Mouse (Mus musculus) spleen, adult 2 months (tissue): ENCODE measurements at regions not wholly inside any gene's neighbourhood (a gene's known extent, or its start where the extent isn't known, plus 50 kb on each side); places are given as distances from the start of the nearest gene placed in this dataset.

Experiments used
- DNase-seq, 2 experiments: peaks; one replicate each; pipeline versions ENCODE4 v3.0.0 to v3.0.0-alpha.2; 2012 to 2021; ENCODE audit warnings: low spot score in 2 of 2, low read depth in 1 of 2
- H3K27ac ChIP-seq: fragments of 200-500 bp; 2 replicates; pipeline ENCODE4 v1.5.1; 2012; ENCODE audit warnings: low read length, inconsistent platforms; ENCODE audit not compliant: insufficient read depth
- H3K27me3 ChIP-seq: fragments of 200-500 bp; 2 replicates; pipeline ENCODE4 v1.6.1; 2012; ENCODE audit warnings: mild to moderate bottlenecking, moderate library complexity, low read length, inconsistent platforms; ENCODE audit not compliant: control insufficient read depth, insufficient read depth
- H3K36me3 ChIP-seq: fragments of 200-500 bp; 2 replicates; pipeline ENCODE4 v1.6.1; 2012; ENCODE audit warnings: mild to moderate bottlenecking, low read length, inconsistent platforms; ENCODE audit not compliant: control insufficient read depth, insufficient read depth
- H3K4me1 ChIP-seq: fragments of 200-500 bp; 2 replicates; pipeline ENCODE4 v1.6.1; 2011; ENCODE audit warnings: inconsistent platforms; ENCODE audit not compliant: control insufficient read depth, insufficient read depth, insufficient read length
- H3K4me3 ChIP-seq: fragments of 200-500 bp; 2 replicates; pipeline ENCODE4 v1.5.1; 2011; ENCODE audit warnings: mild to moderate bottlenecking, inconsistent platforms; ENCODE audit not compliant: insufficient read depth, insufficient read length; ENCODE audit errors: extremely low read depth
- CTCF ChIP-seq: fragments of 200-500 bp; IDR thresholded peaks from 2 replicates; pipeline ENCODE4 v1.5.1; 2011; ENCODE audit warnings: mild to moderate bottlenecking, inconsistent platforms; ENCODE audit not compliant: insufficient read depth, insufficient read length, insufficient replicate concordance; ENCODE audit errors: extremely low read depth
- POLR2A ChIP-seq: fragments of 200-500 bp; IDR thresholded peaks from 2 replicates; pipeline ENCODE4 v1.6.1; 2011; ENCODE audit warnings: low read depth, low read length, inconsistent platforms
- WGBS: fragments of 180-500 bp; shearing (Covaris S2); methylation state at CpG from one replicate; pipeline ENCODE4 v1.1.7; 2018; 5-methylcytosine and 5-hydroxymethylcytosine counted together

GRCm38 (mm10) chr14:120685263-120685662, 207.0 kb downstream of the Rap2a start:
- Histone ChIP-seq H3K27ac (no peak overlapping the region), H3K36me3 (no peaks in the 10 kb centered on the region), H3K4me1 (no peaks in the 10 kb centered on the region; the same call in 1 of the 2 replicates), H3K4me3 (no peak overlapping the region), H3K27me3 (no peaks in the 10 kb centered on the region)
- TF ChIP-seq POLR2A = no peak
- DNase-seq = no peak
- 86% methylated on average over 4 of the region's 4 CpGs for WGBS

- Histone ChIP-seq H3K27me3 (no peaks in the 10 kb centered on the region), H3K27ac (no peak overlapping the region), H3K4me3 (no peak overlapping the region), H3K36me3 (no peaks in the 10 kb centered on the region), H3K4me1 (no peaks in the 10 kb centered on the region; the same call in 1 of the 2 replicates)
- DNase-seq = no peak
- 65% methylated on average over 7 of the region's 7 CpGs for WGBS
- TF ChIP-seq CTCF (no peak), POLR2A (no peak)
Measured at GRCm38 (mm10) chr14:120685877-120686276, 207.6 kb downstream of the Rap2a start.

GRCm38 (mm10) chr14:120686751-120687150, 208.5 kb downstream of the Rap2a start:
- 91% methylated on average over 4 of the region's 4 CpGs for WGBS
- Histone ChIP-seq H3K27ac (no peak overlapping the region), H3K4me3 (no peak overlapping the region), H3K27me3 (no peaks in the 10 kb centered on the region), H3K4me1 (no peaks in the 10 kb centered on the region; the same call in 1 of the 2 replicates), H3K36me3 (no peaks in the 10 kb centered on the region)
- TF ChIP-seq CTCF (no peak), POLR2A (no peak)
- DNase-seq = no peak

DNA sequence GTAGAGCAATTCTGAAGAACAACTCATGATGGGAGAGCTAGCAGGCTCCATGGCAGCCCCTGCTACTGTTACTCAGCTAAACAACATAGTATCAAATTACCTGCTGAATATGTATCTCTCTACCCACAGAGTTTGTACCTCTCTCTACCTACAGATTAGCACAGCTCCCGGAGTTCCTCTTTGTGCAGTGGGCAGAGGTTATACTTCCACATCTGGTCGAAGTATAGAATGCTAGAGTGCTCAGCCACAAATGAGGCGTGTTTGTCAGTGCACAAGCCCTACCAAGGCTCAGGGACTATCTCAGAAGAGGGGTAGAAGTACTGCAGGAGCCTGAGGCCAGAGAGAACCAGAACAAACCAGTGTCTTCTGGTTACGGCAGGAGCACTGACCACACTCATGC, 211.6 kb upstream of the Ipo5 start:
- DNase-seq = no peak
- H3K36me3 ChIP-seq = no peaks in the 10 kb centered on the region
- H3K27me3 ChIP-seq = no peaks in the 10 kb centered on the region
- no peaks in the 10 kb centered on the region for H3K4me1 ChIP-seq
- no peak for TF ChIP-seq POLR2A
- TF ChIP-seq CTCF = no peak
- 28% methylated on average over 4 of the region's 4 CpGs for WGBS
- H3K4me3 ChIP-seq = no peak overlapping the region
- H3K27ac ChIP-seq = no peak overlapping the region

DNA sequence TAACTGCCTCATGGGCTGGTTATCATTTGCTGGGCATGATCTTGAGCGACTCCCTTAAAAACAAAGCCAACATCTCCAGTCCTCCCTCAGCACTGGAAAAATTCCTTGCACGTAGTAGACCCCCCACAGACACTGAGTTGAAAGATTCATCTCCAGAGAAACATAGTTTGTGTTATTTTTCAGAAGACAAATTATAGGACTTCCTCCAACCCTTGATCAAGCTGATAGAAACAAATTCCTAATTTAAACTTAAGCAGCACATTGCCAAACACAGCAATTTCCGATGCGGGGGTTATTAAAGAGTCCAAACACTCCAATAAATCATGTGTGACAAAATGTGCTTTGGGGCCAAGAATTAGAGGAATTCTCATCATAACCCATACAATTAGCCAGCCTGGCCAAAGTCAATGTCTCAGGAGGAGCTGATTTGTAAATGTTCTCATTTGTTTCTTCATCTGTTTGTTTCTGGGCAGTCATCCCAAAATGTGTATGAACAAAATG, 205.7 kb upstream of the Ipo5 start:
- no peak for DNase-seq
- TF ChIP-seq POLR2A (no peak), CTCF (no peak)
- 87% methylated on average over 4 of the region's 4 CpGs for WGBS
- Histone ChIP-seq H3K4me1 (no peaks in the 10 kb centered on the region), H3K36me3 (no peaks in the 10 kb centered on the region), H3K27ac (no peak overlapping the region), H3K27me3 (no peaks in the 10 kb centered on the region), H3K4me3 (no peak overlapping the region)

GRCm38 (mm10) chr14:120710782-120711181, 200.2 kb upstream of the Ipo5 start:
- H3K4me3 ChIP-seq = no peak overlapping the region

DNA sequence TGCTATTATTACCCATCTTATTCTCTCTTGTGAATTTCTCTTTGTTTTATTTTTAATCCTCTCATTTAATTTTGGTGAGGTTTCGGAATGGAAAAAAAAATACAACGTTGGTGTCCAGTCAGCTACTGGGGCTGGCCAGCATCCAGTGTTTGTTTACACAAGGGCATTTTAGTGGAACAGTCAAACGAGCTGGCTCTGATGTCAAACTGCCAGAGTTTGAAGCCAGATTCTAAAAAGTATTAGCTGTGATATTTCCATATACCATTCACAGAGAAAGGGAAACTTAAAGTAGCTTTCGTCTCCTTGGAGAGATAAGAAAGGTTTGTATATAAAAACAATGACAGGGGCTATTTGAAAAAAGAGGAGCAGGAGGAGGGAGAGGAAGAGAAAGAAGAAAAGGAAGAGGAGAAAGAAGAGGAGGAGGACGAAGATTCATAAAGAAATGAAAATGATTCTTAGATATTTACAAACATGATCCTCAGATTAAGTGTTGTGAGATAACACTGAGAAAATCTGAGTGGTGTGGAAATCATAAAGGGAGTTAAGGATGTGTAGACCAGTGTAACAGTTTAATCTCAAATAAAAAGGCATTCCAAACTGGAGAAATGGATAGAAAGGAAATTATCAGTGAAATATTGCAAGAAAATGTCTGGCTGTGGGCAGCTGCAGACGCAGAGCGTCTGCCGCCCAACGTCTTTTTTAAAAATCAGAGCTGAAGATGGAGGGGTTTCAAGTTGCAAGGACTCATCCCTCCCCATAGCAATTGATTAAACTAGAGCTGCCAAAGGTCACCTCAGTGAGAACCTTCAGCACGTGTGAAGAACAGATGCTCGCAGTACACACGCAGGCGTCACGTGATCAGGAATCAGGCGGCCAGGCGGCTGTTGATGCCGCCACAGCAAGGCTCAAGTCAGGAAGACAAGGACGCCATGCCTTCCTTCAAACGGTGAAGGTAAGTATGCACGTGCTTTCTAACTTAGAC, 190.3 kb upstream of the Ipo5 start:
- H3K36me3 ChIP-seq = no peaks in the 10 kb centered on the region
- TF ChIP-seq POLR2A (no peak), CTCF (no peak)
- H3K27ac ChIP-seq = no peak overlapping the region
- H3K4me3 ChIP-seq = no peak overlapping the region
- no peak for DNase-seq
- WGBS = 84% methylated on average over 20 of the region's 20 CpGs
- H3K27me3 ChIP-seq = no peaks in the 10 kb centered on the region
- no peaks in the 10 kb centered on the region for H3K4me1 ChIP-seq

More at GRCm38 (mm10) chr14:120710782-120711181, 200.2 kb upstream of the Ipo5 start:
- TF ChIP-seq POLR2A (no peak), CTCF (no peak)
- Histone ChIP-seq H3K27me3 (no peaks in the 10 kb centered on the region), H3K27ac (no peak overlapping the region), H3K36me3 (no peaks in the 10 kb centered on the region), H3K4me1 (no peaks in the 10 kb centered on the region)
- WGBS = 83% methylated on average over 4 of the region's 4 CpGs
- no peak for DNase-seq
